ENCODE assay signal across 11 mouse cellular contexts in genomic region chr11:87504690-87505214, GRCm38 (mm10).
DNase-seq lines count a peak whose midpoint lies in the region; ATAC-seq and TF ChIP-seq lines count a peak whose summit lies in the region.
"Had no signal": no experiment of that assay in that cellular context is flagged by ENCODE, and none has a peak within 500 bp of the region (broad histone marks: within the 10 kb centered on the region; RNA-seq: fewer than 3 reads in every experiment).

No protein-coding gene starts in this region.

- intact Hi-C loops in gastrocnemius, postnatal 36 days (cut with DNase I), result loop anchor here (5.0 kb wide), 1 partner anchor 292 kb away; no protein-coding TSS in a partner anchor

- H3K4me3 ChIP-seq in cerebellum, adult 2 months (replicated peaks; ENCODE audit: insufficient read depth, low read depth, low read length), result no peak overlapping the region
- no peak overlapping the region for H3K4me3 ChIP-seq in layer of hippocampus, adult 2 months
- H3K4me3 ChIP-seq: forebrain, embryonic 12.5 days; limb, embryonic 15.5 days; neural tube, embryonic 12.5 days had no signal

- H3K27ac ChIP-seq in cerebellum, adult 2 months (ENCODE audit: insufficient read depth, low read length), result no peak overlapping the region
- H3K27ac ChIP-seq in layer of hippocampus, adult 2 months, result no peak overlapping the region
- H3K27ac ChIP-seq: forebrain, embryonic 12.5 days; limb, embryonic 15.5 days; neural tube, embryonic 12.5 days had no signal

- DNase-seq in cerebellum, adult 2 months, result peak in 1 of 2 experiments; percentile 27
- DNase-seq in cerebellum, postnatal 36 days, result no peak
- DNase-seq in layer of hippocampus, adult 2 months (ENCODE audit: low spot score in 2 of 2), result no peak
- no peak for DNase-seq in layer of hippocampus, adult 8-10 months (ENCODE audit: low spot score in 2 of 2)
- peak; percentile 7 for DNase-seq in T-cell, adult 2 months (ENCODE audit: low spot score)
- DNase-seq in naive thymus-derived CD4-positive, alpha-beta T cell, adult 2 months (ENCODE audit: low read depth), result peak; percentile 71
- no peak for DNase-seq in gastrocnemius, postnatal 36 days

- no peaks in the 10 kb centered on the region for H3K27me3 ChIP-seq in cerebellum, adult 2 months (ENCODE audit: control insufficient read depth, insufficient read depth, low read length)
- H3K27me3 ChIP-seq: forebrain, embryonic 12.5 days; limb, embryonic 15.5 days; neural tube, embryonic 12.5 days had no signal

- peak; percentile 26; the same call in 1 of the 2 replicates for TF ChIP-seq CTCF in cerebellum, adult 2 months (IDR thresholded peaks at IDR 0.05; ENCODE audit: borderline replicate concordance, insufficient read depth, low read depth, low read length)
- TF ChIP-seq CTCF in layer of hippocampus, adult 2 months (conservative IDR thresholded peaks at IDR 0.05), result peak; percentile 86

- H3K4me1 ChIP-seq in cerebellum, adult 2 months (ENCODE audit: control insufficient read depth, insufficient read depth, low read length), result no peaks in the 10 kb centered on the region
- H3K4me1 ChIP-seq: forebrain, embryonic 12.5 days; limb, embryonic 15.5 days; neural tube, embryonic 12.5 days had no signal

- ATAC-seq in megakaryocyte, adult 5-6 weeks (ENCODE audit: poor library complexity, severe bottlenecking), result no peak

- WGBS in cerebellum, adult 2 months, result 62% methylated on average over 5 of the region's 5 CpGs

- no peak for TF ChIP-seq POLR2A in cerebellum, adult 2 months (IDR thresholded peaks at IDR 0.05; ENCODE audit: borderline replicate concordance, insufficient read depth, low read length)

Comparison
In these comparisons a context has a peak if more than half of its experiments do, and no peak if none do; other contexts are left out.
1. DNase-seq: peak in T-cell, adult 2 months (single experiment) and naive thymus-derived CD4-positive, alpha-beta T cell, adult 2 months (single experiment); none in cerebellum, postnatal 36 days (0 of 2), layer of hippocampus, adult 2 months (0 of 2), layer of hippocampus, adult 8-10 months (0 of 2) and gastrocnemius, postnatal 36 days (0 of 2).